Mouse (Mus musculus) MEL (cell line): ENCODE results near the gene Sgf29. TPM values are rescaled to one million over a fixed set of nuclear protein-coding genes. Genes with fewer than 3 reads are reported as not detected.

ENCODE experiments used
- DNase-seq: peaks from one replicate; pipeline ENCODE4 v3.0.0; 2011; ENCODE audit warnings: low read depth, low spot score
- H3K27ac ChIP-seq: 2 replicates; pipeline ENCODE4 v1.5.1; 2012; ENCODE audit warnings: low read depth, mild to moderate bottlenecking, control low read depth, low read length, moderate library complexity; ENCODE audit not compliant: control insufficient read depth
- H3K27me3 ChIP-seq, 2 experiments: fragments of 150-350 bp in 1 of 2; sonication (generic) in 1 of 2; 2 replicates each; pipeline ENCODE4 v1.6.1; 2012; ENCODE audit warnings: low read length in 2 of 2, mild to moderate bottlenecking in 2 of 2, improper control_type of control experiment in 1 of 2, moderate library complexity in 1 of 2; ENCODE audit not compliant: insufficient read depth in 2 of 2, control insufficient read depth in 1 of 2
- H3K36me3 ChIP-seq, 2 experiments: 2 replicates each; pipeline ENCODE4 v1.6.1; 2012 to 2014; ENCODE audit warnings: low read length in 2 of 2, improper control_type of control experiment in 1 of 2, inconsistent platforms in 1 of 2, mild to moderate bottlenecking in 1 of 2; ENCODE audit not compliant: insufficient read depth in 2 of 2, control insufficient read depth in 1 of 2
- H3K4me1 ChIP-seq, 2 experiments: fragments of 150-350 bp in 1 of 2; sonication (generic) in 1 of 2; 2 replicates each; pipeline ENCODE4 v1.6.1; 2012; ENCODE audit warnings: low read length in 2 of 2, improper control_type of control experiment in 1 of 2, mild to moderate bottlenecking in 1 of 2; ENCODE audit not compliant: insufficient read depth in 2 of 2, control insufficient read depth in 1 of 2
- H3K4me3 ChIP-seq, 2 experiments: fragments of 150-350 bp in 1 of 2; sonication (generic) in 1 of 2; 2 replicates each; pipeline ENCODE4 v1.5.1; 2012; ENCODE audit warnings: low read depth in 2 of 2, low read length in 2 of 2, mild to moderate bottlenecking in 2 of 2, moderate library complexity in 2 of 2, control low read depth in 1 of 2, improper control_type of control experiment in 1 of 2; ENCODE audit not compliant: control insufficient read depth in 1 of 2, insufficient read depth in 1 of 2
- H3K79me2 ChIP-seq: 2 replicates; pipeline ENCODE4 v1.6.1; 2012; ENCODE audit warnings: mild to moderate bottlenecking, low read length, moderate library complexity; ENCODE audit not compliant: control insufficient read depth, poor library complexity, insufficient read depth
- H3K9ac ChIP-seq: 2 replicates; pipeline ENCODE4 v1.6.1; 2012; ENCODE audit warnings: low read depth, mild to moderate bottlenecking, control low read depth, low read length, moderate library complexity; ENCODE audit not compliant: control insufficient read depth, poor library complexity, severe bottlenecking
- H3K9me3 ChIP-seq: fragments of 150-350 bp; sonication (generic); replicated peaks from 2 replicates; pipeline ENCODE4 v1.6.1; 2012; ENCODE audit warnings: mild to moderate bottlenecking, low read length, improper control_type of control experiment, moderate library complexity; ENCODE audit not compliant: insufficient read depth
- CTCF ChIP-seq, 3 experiments: IDR thresholded peaks in 2 of 3; conservative IDR thresholded peaks in 1 of 3; 2 replicates each; pipeline ENCODE4 v1.5.1; 2011 to 2012; ENCODE audit warnings: low read length in 3 of 3, low read depth in 2 of 3, mild to moderate bottlenecking in 2 of 3, improper control_type of control experiment in 1 of 3, inconsistent platforms in 1 of 3, mixed read lengths in 1 of 3, moderate library complexity in 1 of 3; ENCODE audit not compliant: control insufficient read depth in 1 of 3, insufficient read depth in 1 of 3, poor library complexity in 1 of 3, severe bottlenecking in 1 of 3
- E2F4 ChIP-seq: IDR thresholded peaks from 2 replicates; pipeline ENCODE4 v1.6.1; 2011; ENCODE audit warnings: low read depth, low read length, improper control_type of control experiment, borderline replicate concordance
- ELF1 ChIP-seq: IDR thresholded peaks from 2 replicates; pipeline ENCODE4 v1.6.1; 2014; ENCODE audit warnings: low read depth, mild to moderate bottlenecking, inconsistent platforms, low read length, improper control_type of control experiment, moderate library complexity
- EP300 ChIP-seq, 2 experiments: IDR thresholded peaks; 2 replicates each; pipeline ENCODE4 v1.6.1; 2011; ENCODE audit warnings: improper control_type of control experiment in 2 of 2, low read length in 2 of 2, low read depth in 1 of 2, mild to moderate bottlenecking in 1 of 2
- ETS1 ChIP-seq: IDR thresholded peaks from 2 replicates; pipeline ENCODE4 v1.6.1; 2012; ENCODE audit warnings: low read depth, mild to moderate bottlenecking, inconsistent platforms, low read length, improper control_type of control experiment, moderate library complexity
- GATA1 ChIP-seq: IDR thresholded peaks from 2 replicates; pipeline ENCODE4 v1.6.1; 2011; ENCODE audit warnings: low read depth, low read length, improper control_type of control experiment
- HCFC1 ChIP-seq: IDR thresholded peaks from 2 replicates; pipeline ENCODE4 v1.6.1; 2012; ENCODE audit warnings: low read depth, mild to moderate bottlenecking, inconsistent platforms, low read length, improper control_type of control experiment, moderate library complexity
- JUND ChIP-seq: IDR thresholded peaks from 2 replicates; pipeline ENCODE4 v1.6.1; 2011; ENCODE audit warnings: low read depth, mild to moderate bottlenecking, improper control_type of control experiment, low read length
- MAX ChIP-seq: IDR thresholded peaks from 2 replicates; pipeline ENCODE4 v1.6.1; 2011; ENCODE audit warnings: low read length, improper control_type of control experiment
- MAZ ChIP-seq: IDR thresholded peaks from 2 replicates; pipeline ENCODE4 v1.6.1; 2012; ENCODE audit warnings: low read depth, mild to moderate bottlenecking, inconsistent platforms, low read length, improper control_type of control experiment
- MEF2A ChIP-seq: IDR thresholded peaks from 2 replicates; pipeline ENCODE4 v1.6.1; 2014; ENCODE audit warnings: low read depth, mild to moderate bottlenecking, inconsistent platforms, low read length, improper control_type of control experiment; ENCODE audit not compliant: poor library complexity, insufficient replicate concordance, severe bottlenecking; ENCODE audit errors: extremely low read depth
- MXI1 ChIP-seq: IDR thresholded peaks from 2 replicates; pipeline ENCODE4 v1.6.1; 2011; ENCODE audit warnings: mild to moderate bottlenecking, low read depth, low read length, improper control_type of control experiment
- NELFE ChIP-seq: IDR thresholded peaks from 2 replicates; pipeline ENCODE4 v1.6.1; 2011; ENCODE audit warnings: low read depth, low read length, improper control_type of control experiment
- NRF1 ChIP-seq: IDR thresholded peaks from 2 replicates; pipeline ENCODE4 v1.6.1; 2014; ENCODE audit warnings: low read depth, mild to moderate bottlenecking, inconsistent platforms, low read length, improper control_type of control experiment, moderate library complexity; ENCODE audit not compliant: poor library complexity, insufficient read depth, severe bottlenecking
- POLR2A ChIP-seq, 2 experiments: IDR thresholded peaks; 2 replicates each; pipeline ENCODE4 v1.6.1; 2011 to 2012; ENCODE audit warnings: low read length in 2 of 2, mild to moderate bottlenecking in 2 of 2, control low read depth in 1 of 2, improper control_type of control experiment in 1 of 2, low read depth in 1 of 2, moderate library complexity in 1 of 2; ENCODE audit not compliant: control insufficient read depth in 1 of 2, insufficient read depth in 1 of 2, poor library complexity in 1 of 2
- POLR2AphosphoS5 ChIP-seq: IDR thresholded peaks from 2 replicates; pipeline ENCODE4 v1.6.1; 2012; ENCODE audit warnings: low read depth, borderline replicate concordance, mild to moderate bottlenecking, inconsistent platforms, low read length, moderate library complexity, mixed read lengths
- RAD21 ChIP-seq: IDR thresholded peaks from 2 replicates; pipeline ENCODE4 v1.6.1; 2011; ENCODE audit warnings: mild to moderate bottlenecking, low read depth, low read length, improper control_type of control experiment
- RCOR1 ChIP-seq: IDR thresholded peaks from 2 replicates; pipeline ENCODE4 v1.6.1; 2012; ENCODE audit warnings: low read depth, mild to moderate bottlenecking, inconsistent platforms, low read length, improper control_type of control experiment
- SIN3A ChIP-seq: IDR thresholded peaks from 2 replicates; pipeline ENCODE4 v1.6.1; 2012; ENCODE audit warnings: low read length, improper control_type of control experiment, inconsistent platforms
- SMC3 ChIP-seq: IDR thresholded peaks from 2 replicates; pipeline ENCODE4 v1.6.1; 2011; ENCODE audit warnings: low read depth, low read length, improper control_type of control experiment
- TAL1 ChIP-seq: IDR thresholded peaks from 2 replicates; pipeline ENCODE4 v1.6.1; 2012; ENCODE audit warnings: mild to moderate bottlenecking, inconsistent platforms, low read length, moderate library complexity, mixed read lengths
- TBP ChIP-seq: IDR thresholded peaks from 2 replicates; pipeline ENCODE4 v1.8.0; 2011; ENCODE audit warnings: low read depth, low read length, improper control_type of control experiment
- USF1 ChIP-seq: IDR thresholded peaks from 2 replicates; pipeline ENCODE4 v1.6.1; 2014; ENCODE audit warnings: low read depth, mild to moderate bottlenecking, inconsistent platforms, low read length, improper control_type of control experiment, moderate library complexity
- ZC3H11A ChIP-seq: IDR thresholded peaks from 2 replicates; pipeline ENCODE4 v1.6.1; 2012; ENCODE audit warnings: low read depth, mild to moderate bottlenecking, inconsistent platforms, low read length, improper control_type of control experiment
- ZKSCAN1 ChIP-seq: IDR thresholded peaks from 2 replicates; pipeline ENCODE4 v1.6.1; 2012; ENCODE audit warnings: low read depth, mild to moderate bottlenecking, inconsistent platforms, low read length, improper control_type of control experiment, moderate library complexity
- ZNF384 ChIP-seq: IDR thresholded peaks from 2 replicates; pipeline ENCODE4 v1.6.1; 2012; ENCODE audit warnings: low read depth, mild to moderate bottlenecking, inconsistent platforms, low read length, improper control_type of control experiment
- polyA plus RNA-seq, 2 experiments: library from polyadenylated mRNA; stranded (reverse) in 1 of 2; unstranded in 1 of 2; fragments of >175 nt in 1 of 2; fragments of >200 nt in 1 of 2; gene quantifications; 2 replicates each; pipeline versions ENCODE4 v1.2.1 to v1.2.4; 2012; ENCODE audit warnings: low replicate concordance in 2 of 2, low read depth in 1 of 2; ENCODE audit not compliant: insufficient read length in 2 of 2, insufficient read depth in 1 of 2, missing spikeins in 1 of 2
- total RNA-seq: library from RNA; depleted of rRNA; stranded (reverse); fragments of 300-350 nt; gene quantifications from 2 replicates; pipeline ENCODE4 v1.2.3, GENCODE M21; 2012

The Sgf29 gene
- total and polyA plus RNA-seq, 3 experiments = 81.7 to 117 TPM; not detected in 1

DNA sequence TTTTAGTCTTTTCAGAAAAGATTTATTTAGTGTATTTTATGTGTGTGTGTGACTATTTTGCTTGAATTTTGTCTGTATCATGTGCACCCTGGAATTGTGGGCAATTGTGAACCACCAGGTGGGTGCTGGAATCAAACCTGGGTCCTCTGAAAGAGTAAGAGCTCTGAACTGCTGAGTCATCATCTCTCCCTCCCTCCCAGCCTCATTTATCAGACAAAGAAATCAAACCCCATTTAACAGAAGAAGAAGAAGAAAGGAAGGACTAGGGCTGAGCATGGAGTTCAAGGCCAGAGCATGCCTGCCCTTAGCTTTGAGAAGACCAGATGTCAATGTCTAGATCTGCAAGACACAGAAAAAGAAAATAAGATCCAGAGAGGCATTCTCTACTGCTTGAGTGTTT lies 13.7 kb upstream of the Sgf29 start (continued):
- TF ChIP-seq POLR2AphosphoS5 = no peak
- TF ChIP-seq RAD21 = no peak
- no peak for TF ChIP-seq MAZ
- peak in 1 of 2 experiments; percentile 34; a peak in 1 of 4 replicates for TF ChIP-seq EP300 (IDR thresholded peaks at IDR 0.05; ENCODE audit: low read depth in 1 of 2, low read length in 2 of 2)
- 0 out of 2 replicates have a peak, but pooled peaks have one; percentile 32 for TF ChIP-seq GATA1
- no peak for TF ChIP-seq NELFE
- peak; percentile 40; the same call in 1 of the 2 replicates for TF ChIP-seq RCOR1
- TF ChIP-seq MXI1 = no peak
- TF ChIP-seq MAX = no peak
- TF ChIP-seq ZNF384 = no peak
- no peak for TF ChIP-seq CTCF (IDR thresholded peaks at IDR 0.05 in 2 of 3, conservative IDR thresholded peaks at IDR 0.05 in 1 of 3; ENCODE audit: control insufficient read depth in 1 of 3, insufficient read depth in 1 of 3, low read depth in 2 of 3, low read length in 3 of 3, poor library complexity in 1 of 3, severe bottlenecking in 1 of 3)
- 0 out of 2 replicates have a peak, but pooled peaks have one; percentile 38 for TF ChIP-seq ETS1
- TF ChIP-seq HCFC1 = no peak
- no peak for TF ChIP-seq JUND
- no peak for TF ChIP-seq USF1
- TF ChIP-seq ZKSCAN1 = no peak

DNA sequence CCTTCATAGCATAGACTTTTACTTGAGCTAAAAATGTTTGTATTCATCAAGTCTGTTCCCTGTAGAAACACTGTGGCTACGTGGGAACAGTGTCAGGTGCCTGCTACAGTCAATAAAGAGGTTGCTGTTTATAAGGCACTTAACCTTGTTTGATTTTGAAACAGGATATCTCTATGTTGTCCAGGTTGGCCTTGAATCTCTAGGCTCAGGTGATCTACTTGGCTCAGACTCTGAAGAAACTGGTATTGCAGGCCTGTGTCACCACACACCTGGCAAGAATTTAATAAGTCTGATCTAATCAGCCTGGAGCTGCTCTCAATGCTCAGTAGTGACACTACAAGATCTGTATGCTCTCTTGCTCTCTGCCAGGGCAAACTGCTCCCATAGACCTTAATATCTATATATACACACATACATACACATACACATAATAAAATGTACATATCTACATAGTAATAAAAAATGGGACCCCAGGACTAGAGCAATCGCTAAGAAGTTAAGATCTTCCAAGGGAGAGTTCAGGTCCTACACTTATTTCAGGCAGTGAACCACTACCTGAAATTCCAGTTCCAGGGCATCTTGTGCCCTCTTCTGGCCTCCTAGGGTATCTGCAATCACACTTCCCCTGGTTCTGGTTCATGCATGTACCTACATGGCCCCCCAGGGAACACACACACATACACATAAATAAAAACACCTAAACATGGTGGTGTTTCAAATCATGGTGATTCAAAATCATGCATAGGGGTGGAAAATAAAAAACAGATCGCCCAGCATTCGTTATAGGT lies 12.2 kb upstream of the Sgf29 start:
- TF ChIP-seq SIN3A = peak; percentile 56; the same call in 1 of the 2 replicates
- no peak for TF ChIP-seq POLR2A (IDR thresholded peaks at IDR 0.05; ENCODE audit: control insufficient read depth in 1 of 2, insufficient read depth in 1 of 2, low read depth in 1 of 2, low read length in 2 of 2, poor library complexity in 1 of 2)
- no peak for TF ChIP-seq MXI1
- TF ChIP-seq MAZ = 0 out of 2 replicates have a peak, but pooled peaks have one; percentile 52
- peak; percentile 77 to 94 (median 82) for TF ChIP-seq CTCF (IDR thresholded peaks at IDR 0.05 in 2 of 3, conservative IDR thresholded peaks at IDR 0.05 in 1 of 3; ENCODE audit: control insufficient read depth in 1 of 3, insufficient read depth in 1 of 3, low read depth in 2 of 3, low read length in 3 of 3, poor library complexity in 1 of 3, severe bottlenecking in 1 of 3)
- TF ChIP-seq ELF1 = no peak
- no peak for TF ChIP-seq E2F4
- TF ChIP-seq TAL1 = no peak
- peak; percentile 94 for TF ChIP-seq SMC3
- 0 out of 2 replicates have a peak, but pooled peaks have one; percentile 14 for TF ChIP-seq NRF1
- peak; percentile 90 for TF ChIP-seq ZC3H11A
- 0 out of 2 replicates have a peak, but pooled peaks have one; percentile 15 for TF ChIP-seq JUND
- TF ChIP-seq MEF2A = no peak
- TF ChIP-seq RAD21 = peak; percentile 95
- TF ChIP-seq NELFE = no peak
- 0 out of 2 replicates have a peak, but pooled peaks have one; percentile 24 for TF ChIP-seq TBP

More for the DNA sequence above, 12.2 kb upstream of the Sgf29 start:
- Histone ChIP-seq H3K79me2 (no peaks in the 10 kb centered on the region), H3K9me3 (no peaks in the 10 kb centered on the region), H3K27me3 (no peaks in the 10 kb centered on the region), H3K36me3 (peaks cover 0 to 19% of the 10 kb centered on the region in 2 experiments; a peak in 2 of 4 replicates), H3K9ac (no peak overlapping the region), H3K4me1 (peaks cover 19 to 26% of the 10 kb centered on the region in 2 experiments), H3K27ac (no peak overlapping the region), H3K4me3 (no peak overlapping the region)
- peak; percentile 79 for DNase-seq
